Mouse (Mus musculus): ENCODE measurements around the gene Galp.
"Not testable (repeated sequence)": the region's sequence is repeated elsewhere in the genome, so short reads cannot be mapped to it uniquely, and the experiment has no call there.

Galp gene

DNA sequence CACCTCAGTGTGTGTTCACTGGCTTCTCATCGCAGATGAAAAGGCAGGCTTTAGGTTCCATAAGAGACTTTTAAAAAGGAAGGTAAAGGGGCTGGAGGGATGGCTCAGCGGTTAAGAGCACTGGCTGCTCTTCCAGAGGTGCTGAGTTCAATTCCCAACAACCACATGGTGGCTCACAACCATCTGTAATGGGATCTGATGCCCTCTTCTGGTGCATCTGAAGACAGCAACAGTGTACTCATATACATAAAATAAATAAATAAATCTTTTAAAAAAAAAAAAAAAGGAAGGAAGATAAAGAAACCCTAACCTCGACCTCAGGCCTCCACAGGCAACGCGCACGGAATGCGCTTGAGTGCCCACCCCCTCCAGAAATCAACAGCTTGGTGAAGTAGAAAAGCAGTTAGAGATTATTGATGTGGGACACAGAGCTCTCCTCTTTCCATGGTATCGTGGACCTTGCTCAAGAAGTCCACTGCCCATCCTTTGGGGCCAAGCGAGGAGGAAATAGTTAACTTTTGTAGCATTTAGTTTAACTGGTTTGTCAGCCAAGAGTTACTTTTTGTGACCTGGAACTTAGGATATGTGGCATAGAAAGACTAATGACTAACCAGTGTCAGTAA is 22.4 kb upstream of the Galp start:
- not testable (repeated sequence) for DNase-seq (ENCODE audit: low spot score in 2 of 2)

DNA sequence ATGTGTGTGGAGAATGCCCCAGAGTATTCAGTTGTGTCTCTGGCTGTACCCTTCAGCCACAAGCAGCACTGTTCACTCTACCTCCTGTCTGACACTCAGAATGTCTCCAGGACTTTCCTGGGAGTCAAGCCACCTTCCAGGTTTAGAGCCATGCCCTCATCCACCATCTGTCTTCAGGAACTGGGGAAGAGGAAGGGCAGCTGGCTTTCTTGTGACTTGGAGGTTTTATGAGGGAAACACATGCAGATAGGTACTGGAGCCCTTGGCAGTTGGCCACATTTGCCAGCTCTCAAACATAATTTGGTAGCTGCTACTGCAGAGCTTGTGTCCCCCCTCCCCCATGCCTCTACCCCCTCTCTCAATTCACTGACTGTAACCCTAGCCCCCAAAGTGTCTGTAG is 17.9 kb upstream of the Galp start:
- DNase-seq (ENCODE audit: low spot score in 2 of 2) = no peak

DNA sequence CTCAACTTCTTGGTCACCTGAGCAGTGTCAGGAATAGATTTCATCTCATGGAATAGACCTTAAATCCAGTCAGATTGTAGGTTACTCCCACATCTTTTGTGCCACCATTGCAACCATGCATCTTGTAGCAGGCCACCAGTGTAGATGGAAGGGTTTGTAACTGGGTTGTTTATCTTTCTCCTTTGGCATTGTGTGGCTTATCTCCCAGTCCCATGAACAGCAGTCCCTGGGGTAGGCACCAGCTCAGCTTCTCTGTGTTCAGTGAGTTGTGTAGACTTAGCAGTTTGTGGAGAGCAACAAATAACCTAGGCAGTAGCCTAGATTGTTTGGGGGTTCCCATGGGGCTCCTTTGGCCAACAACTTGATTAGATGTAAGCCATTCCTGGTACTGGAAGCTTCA is 14.0 kb upstream of the Galp start:
- DNase-seq (ENCODE audit: low spot score in 2 of 2) = no peak

DNA sequence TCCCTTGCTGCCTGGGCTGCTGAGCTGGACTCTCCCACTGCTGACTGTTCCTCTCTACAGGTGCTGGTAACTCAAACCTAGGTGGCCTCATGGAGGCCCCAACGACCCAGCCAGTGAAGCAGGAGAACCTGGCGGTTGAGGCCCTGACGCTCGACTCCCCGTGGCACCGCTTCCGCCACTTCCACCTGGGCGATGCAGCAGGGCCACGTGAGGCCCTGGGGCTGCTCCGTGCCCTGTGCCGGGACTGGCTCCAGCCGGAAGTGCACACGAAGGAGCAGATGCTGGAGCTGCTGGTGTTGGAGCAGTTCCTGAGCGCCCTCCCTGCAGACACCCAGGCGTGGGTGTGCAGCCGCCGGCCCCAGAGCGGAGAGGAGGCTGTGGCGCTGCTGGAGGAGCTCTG is 13.1 kb upstream of the Galp start:
- no peak for DNase-seq (ENCODE audit: low spot score in 2 of 2)

DNA sequence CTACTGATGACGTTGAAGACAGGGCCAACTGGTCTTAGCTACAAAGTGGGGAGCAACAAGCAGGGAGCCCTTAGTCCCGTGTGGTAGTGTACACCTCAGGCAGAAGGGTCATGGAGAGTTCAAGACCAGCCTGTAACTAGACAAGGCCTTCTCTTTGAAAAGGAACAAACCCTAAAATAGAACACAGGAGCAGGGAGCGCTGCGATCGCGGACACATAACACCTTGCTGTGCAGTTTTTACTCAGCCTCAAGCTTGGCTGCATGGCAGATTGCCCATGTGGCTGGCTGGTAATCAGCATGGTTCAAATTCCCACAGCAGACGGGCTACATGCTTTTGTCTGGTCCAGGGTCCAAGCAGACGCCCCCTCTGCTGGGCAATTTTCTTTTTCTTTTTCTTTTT is 12.4 kb upstream of the Galp start:
- DNase-seq (ENCODE audit: low spot score in 2 of 2) = no peak

DNA sequence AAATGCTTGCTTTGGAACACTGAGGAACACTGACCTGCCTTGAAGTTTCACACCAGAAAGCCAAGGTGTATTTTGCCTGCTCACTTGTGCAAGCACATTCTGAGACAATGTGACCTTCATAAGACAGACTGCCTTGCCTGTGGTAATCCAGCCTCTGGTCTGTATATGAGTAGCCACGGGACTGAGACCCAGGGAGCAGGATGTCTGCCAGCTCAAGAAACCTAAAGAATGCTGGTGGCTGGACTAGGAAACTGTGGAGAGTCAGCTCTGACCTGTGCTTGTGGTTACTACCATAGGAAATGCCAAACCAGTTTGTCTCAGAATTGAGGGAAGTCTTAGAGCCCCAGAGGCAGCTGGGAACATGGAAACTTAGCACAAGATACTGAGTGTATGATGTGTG is 11.5 kb upstream of the Galp start:
- no peak for DNase-seq (ENCODE audit: low spot score in 2 of 2)

DNA sequence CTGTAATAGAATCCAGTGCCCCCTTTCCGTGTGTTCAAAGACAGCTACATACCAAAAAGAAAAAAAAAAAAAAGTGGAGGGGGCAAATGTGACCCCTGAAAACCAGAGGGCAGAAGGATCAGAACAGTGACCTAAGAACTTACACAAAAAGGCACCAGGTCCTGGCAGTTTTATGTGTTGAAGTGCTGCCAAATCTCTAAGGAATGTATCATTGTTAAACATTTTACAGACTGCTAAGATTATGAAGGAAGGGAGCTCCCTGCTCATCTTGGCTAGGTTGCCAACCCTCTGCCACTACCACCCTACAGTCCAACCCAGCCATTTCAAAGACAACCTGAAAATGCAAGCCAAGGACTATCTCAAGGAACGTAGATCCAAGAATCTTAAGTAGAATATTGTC is 10.7 kb upstream of the Galp start:
- no peak for DNase-seq (ENCODE audit: low spot score in 2 of 2)

DNA sequence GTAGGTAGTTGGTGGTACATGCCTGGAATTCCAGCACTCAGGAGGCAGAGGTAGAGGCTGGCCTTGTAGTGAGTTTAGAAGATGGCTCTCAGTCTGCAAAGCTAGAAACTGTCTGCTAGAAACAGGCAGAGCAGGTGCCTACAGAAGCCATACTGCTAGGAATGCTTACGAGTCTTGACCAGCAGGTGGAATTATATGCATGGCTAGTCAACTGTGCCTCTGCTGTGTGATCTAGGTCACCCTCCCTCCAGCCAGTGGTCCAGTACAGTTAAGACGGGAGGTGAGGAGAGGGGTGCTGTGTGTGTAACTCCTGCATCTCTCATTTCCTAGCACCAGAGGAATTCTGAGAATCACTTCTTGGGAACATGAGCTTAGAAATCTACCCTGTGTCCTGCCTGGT is 10.1 kb upstream of the Galp start:
- DNase-seq (ENCODE audit: low spot score in 2 of 2) = no peak

DNA sequence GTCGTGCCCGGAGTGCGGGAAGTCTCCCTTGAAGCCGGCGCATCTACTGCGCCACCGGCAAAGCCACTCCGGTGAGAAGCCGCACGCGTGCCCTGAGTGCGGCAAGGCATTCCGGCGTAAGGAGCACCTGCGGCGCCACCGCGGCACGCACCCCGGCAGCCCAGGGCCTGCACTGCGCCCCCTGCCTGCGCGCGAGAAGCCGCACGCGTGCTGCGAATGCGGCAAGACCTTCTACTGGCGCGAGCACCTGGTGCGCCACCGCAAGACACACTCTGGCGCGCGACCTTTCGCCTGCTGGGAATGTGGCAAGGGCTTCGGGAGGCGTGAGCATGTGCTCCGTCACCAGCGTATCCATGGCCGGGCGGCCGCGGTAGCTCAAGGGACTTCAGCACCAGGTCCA is 7.3 kb upstream of the Galp start:
- DNase-seq (ENCODE audit: low spot score in 2 of 2) = no peak

DNA sequence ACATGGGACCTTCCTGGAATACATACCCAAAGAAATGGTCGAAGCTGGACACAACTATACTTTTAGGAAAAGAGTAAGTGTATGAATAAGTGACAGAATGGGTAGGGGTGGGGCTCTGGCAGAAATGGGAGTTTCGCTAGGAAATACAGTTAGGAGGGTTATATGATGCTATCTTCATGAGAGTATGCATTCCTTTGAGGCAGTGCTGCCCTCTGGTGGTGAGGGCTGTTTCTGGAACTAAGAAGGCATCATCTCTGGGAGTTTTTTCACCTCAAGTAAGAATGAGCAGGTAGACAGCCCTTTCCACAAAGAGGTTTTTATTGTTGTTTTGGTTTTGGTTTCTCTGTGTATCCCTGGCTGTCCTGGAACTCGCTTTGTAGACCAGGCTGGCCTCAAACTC is 5.5 kb upstream of the Galp start:
- peak; percentile 65 to 87 for DNase-seq (ENCODE audit: low spot score in 2 of 2)

DNA sequence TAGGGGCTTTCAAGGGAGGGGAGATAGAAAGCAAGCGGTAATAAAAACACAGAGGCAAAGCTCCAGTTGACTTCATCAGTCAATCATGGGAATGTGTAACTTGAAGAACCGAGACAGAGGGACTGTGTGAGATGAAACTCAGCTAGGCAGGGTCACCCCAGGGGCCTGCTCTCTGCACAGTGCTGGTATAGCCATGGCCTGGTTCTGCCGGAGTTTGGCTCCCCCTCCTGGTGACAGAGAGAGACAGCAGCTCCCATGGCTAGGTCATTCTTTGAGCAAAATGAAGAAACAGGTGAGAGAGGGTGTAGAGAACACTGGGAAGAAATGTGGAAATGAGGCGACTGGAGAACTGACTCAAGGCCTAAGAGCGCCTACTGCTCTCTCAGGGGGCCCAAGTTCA is 2.8 kb upstream of the Galp start:
- DNase-seq (ENCODE audit: low spot score in 2 of 2) = peak; percentile 28 to 72

DNA sequence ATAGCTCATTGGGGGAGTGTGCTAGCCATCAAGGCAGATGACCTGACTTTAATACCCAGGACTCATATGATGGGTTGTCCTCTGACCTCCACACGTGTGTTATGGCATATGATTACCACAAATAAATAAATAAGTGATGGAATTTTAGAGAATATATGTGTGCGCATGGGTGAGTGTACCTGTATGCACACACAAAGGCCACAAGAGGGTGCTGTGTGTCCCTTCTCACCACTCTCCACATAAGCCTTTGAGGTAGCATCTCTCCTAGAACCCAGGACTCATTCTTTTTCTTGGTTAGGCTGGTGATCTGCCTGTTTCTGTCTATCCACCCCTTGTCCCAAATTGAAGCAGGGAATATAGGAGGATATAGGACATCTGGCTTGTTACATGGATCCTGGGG is 1.1 kb upstream of the Galp start:
- no peak for DNase-seq (ENCODE audit: low spot score in 2 of 2)

DNA sequence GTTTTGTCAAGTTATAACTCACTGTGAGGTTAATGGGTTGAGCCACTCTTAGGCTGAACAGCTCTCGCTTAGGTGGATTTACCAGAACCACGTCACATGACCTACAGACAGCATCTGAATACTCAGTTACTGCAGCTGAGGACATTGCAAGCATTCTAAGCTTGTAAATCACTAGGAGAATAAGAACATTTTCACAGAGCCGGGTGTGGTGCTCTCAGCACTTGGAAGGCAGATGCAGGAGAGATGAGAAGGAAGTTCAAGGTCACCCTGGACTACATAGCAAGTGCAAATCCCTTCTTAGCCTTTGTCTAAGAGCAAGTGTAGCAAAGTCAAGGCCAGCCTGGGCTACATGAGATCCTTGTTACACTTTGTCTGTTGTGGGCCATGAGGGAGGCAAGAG is 7.3 kb downstream of the Galp start:
- DNase-seq (ENCODE audit: low spot score in 2 of 2) = no peak

DNA sequence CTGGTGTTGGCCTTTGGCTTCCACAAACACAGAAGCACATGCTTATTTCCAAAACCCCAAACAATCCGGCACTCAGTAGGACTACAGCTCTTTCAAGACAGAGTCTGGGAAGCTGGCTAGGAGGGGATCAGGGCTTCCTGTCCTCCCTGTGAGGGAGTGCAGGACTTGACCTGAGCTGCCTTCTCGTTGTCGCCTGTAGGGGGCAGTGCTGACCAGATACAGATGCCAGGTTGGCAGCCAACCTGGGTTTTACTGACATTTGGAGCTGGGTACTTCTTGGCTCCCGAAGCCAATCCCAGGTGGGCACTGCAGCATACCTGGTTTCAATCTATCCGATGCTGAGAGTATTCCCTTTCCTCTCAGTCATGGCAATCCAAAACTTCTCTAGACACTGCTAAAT is 16.3 kb downstream of the Galp start:
- DNase-seq (ENCODE audit: low spot score in 2 of 2) = peak in 1 of 2 experiments; percentile 47

DNA sequence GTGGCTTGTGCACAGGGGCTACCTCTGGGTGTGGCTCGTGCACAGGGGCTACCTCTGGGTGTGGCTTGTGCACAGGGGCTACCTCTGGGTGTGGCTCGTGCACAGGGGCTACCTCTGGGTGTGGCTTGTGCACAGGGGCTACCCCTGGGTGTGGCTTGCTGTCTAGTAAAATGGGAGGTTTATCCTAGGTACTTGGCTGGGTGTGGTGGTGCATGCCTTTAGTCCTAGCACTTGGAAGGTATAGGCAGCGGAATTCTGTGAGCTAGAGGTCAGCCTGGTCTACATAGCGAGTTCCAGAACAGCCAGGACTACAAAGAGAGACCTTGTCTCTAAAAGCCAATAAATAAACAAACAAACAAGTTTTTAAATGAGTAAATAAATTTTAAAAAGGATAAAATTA is 17.8 kb downstream of the Galp start:
- not testable (repeated sequence) for DNase-seq (ENCODE audit: low spot score in 2 of 2)

DNA sequence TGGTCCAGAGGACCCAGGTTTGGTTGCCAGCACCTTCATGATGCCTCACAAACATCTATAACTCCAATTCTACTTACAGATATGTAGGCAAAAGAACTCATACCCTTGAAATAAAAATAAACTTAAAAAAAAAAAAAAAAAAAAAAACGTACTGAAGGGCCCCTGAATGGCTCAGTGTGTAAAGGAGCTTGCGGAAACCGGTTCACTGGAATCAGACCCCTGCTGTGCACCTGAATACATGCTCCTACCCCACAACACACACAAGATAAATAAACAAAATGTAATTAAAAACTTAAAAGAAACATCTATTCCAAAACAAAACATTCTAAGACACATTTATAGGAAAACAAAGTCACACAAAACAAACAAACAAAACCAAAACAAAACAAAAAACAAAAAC is 23.3 kb downstream of the Galp start:
- DNase-seq (ENCODE audit: low spot score in 2 of 2) = no peak

DNA sequence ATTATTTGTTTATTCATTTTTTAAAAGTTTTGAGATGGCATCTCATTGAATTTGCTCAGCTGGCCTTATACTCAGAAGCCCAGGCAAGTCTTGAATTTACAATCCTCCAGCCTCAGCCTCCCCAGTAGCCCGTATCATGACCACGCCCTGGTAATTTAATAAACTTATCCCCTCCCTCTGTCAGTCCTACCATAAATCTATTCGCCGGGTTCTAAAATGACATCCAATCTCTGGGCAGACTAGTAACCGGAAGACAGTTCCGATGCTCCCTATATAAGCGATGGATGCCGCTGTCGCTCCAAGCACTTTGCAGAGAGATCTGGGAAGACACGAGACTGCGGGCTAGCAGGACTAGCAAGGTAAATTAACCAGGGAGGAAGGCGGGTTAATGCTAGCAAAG is 25.1 kb downstream of the Galp start, which contains the start of gene Zscan5b:
Gene Zscan5b (plus strand): TSS at position 301 of the 400 bp plus-strand sequence.
- no peak for DNase-seq (ENCODE audit: low spot score in 2 of 2)

DNA sequence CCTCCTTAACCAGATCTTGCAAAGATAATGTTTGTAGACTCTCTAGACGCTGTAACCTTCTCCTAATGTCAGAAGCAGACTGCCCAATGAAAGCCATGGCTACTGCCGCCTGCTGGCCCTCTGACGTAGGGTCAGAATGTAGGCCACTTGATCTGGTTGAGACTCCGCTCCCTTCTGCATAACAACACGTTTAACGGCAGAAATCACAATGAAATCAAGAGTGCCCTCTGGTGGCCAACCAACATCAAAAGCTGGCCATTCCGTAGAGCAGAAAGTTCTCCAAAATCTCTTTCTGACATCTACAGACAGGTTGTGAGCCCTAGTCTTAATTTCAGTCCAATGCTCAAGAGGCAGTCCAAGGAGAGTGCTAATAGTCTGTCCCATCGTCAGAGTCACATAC is 31.6 kb downstream of the Galp start:
- not testable (repeated sequence) for DNase-seq (ENCODE audit: low spot score in 2 of 2)

DNA sequence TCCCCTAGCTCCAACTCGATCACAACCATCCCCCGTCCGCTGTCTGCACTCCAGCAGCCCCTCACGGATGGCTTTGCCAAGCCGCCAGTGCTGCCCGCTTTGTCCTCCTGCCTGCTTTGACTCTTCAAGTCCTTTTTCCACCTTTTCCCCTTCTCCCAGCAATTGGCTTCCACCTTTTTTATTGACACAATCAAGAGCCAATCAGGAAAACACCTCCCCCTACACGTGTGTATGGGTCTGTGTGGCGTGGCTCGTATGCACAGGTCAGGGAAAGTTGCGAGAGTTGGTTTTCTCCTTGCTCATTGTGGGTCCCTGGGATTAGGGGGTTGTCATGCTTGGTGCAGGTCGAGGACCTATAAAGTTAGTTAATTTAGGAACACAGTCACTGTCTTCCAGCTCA is 42.9 kb downstream of the Galp start:
- no peak for DNase-seq (ENCODE audit: low spot score in 2 of 2)

DNA sequence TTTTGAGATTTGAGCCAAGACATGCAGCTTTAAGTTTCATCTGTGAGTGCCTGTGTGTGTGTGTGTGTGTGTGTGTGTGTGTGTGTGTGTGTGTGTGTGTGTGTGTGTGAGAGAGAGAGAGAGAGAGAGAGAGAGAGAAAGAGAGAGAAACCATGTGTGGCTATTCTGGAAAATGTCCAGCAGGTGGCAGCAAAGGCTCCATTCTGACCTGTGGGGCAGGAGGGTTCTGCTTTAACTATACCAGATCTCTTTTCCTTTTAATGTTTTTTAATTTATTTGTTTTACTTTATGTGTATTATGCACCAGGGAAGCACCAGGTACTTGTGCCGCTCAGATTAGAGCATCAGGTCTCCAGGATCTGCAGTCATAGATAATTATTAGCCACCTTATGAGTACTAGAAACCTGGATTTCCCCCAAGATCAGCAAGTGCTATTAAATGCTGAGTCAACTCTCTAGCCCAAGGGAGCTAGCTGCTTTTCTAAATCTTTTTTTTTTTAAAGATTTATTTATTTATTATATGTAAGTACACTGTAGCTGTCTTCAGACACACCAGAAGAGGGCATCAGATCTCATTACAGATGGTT is 44.0 kb downstream of the Galp start:
- DNase-seq (ENCODE audit: low spot score in 2 of 2) = peak; percentile 5 to 61

DNA sequence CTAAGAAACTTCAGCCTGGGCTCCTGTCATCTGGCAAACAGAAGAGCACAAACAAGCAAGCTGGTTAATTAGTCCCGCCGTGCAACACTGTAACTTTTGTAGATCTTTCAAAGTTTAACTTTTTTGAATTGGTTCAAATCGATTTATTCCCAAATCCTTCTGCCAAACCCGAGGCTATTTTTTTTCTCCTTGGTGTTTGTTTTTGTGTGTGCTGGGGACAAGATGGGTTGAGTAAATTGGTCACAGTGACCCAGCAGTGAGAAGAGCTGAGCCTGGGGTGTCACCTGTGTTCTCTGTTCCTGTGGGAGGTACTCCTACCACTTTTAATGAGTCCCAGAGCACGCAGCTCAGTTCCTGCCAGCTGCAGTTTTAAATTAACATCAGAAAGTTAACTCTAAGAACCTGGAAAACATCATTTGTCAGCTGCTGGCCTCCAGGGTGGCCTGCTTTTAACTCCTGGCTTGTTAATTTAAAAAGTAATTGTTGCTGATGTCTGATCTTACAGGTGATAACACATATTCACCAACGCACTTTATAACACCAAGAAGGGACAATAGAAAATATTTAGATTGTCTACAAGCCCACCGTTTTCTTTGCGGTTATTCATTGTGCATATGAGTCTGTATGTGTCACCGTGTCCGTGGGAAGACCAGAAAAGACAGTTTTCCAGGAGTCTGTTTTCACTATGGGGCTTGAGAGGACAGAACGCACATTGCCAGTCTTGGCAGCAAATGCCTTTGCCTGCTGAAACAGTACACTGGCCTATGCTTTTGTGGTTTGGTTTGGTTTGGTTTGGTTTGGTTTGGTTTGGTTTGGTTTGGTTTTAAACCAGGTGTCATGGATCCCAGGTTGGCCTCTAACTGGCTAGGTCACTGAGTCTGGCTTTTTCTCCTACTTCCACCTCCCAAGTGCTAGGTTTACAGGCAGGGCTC is 47.7 kb downstream of the Galp start:
- DNase-seq (ENCODE audit: low spot score in 2 of 2) = no peak

DNA sequence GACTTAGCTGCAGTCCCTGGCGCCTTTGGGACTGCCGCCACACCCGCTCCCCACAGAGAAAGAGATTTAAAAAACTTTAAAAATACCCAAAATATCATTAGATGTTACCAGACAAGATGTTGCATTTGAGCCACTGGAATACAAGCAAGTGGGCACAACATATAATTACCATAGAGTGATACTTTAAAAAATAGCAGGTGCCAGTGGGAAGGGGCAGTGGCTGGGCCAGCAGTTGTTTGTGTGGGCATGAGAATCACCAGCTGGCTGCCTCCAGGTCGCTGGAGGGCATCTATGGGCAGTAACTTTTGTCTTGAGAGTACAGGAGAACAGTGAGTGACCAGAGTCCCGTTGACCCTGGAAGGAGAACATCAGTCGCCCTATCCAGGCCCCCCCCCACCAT is 55.5 kb downstream of the Galp start, which contains the start of gene Epp13:
Gene Epp13 (plus strand): TSS at position 301 of the 400 bp plus-strand sequence.
- no peak for DNase-seq (ENCODE audit: low spot score in 2 of 2)

DNA sequence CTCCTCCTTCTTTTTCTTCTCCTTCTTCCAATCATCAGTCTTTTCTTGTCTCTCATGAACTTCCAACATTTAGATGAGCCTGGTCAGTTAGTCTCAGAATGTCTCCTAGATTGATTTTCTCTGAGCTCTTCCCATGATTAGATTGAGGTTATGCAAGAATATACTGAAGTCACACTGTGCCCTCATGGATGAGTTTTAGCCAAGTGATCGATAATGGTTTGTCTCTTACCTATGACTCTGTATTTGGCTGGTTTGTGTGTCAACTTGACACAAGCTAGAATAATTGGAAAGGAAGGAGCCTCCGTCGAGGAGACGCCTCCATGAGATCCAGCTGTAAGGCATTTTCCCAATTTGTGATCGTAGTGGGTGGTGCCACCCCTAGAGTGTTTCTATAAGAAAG is 57.6 kb downstream of the Galp start:
- no peak for DNase-seq (ENCODE audit: low spot score in 2 of 2)

Data from spleen, postnatal 10 days (tissue).